Comparison of ENCODE assay signal across 8 mouse cellular contexts in the genomic region with DNA sequence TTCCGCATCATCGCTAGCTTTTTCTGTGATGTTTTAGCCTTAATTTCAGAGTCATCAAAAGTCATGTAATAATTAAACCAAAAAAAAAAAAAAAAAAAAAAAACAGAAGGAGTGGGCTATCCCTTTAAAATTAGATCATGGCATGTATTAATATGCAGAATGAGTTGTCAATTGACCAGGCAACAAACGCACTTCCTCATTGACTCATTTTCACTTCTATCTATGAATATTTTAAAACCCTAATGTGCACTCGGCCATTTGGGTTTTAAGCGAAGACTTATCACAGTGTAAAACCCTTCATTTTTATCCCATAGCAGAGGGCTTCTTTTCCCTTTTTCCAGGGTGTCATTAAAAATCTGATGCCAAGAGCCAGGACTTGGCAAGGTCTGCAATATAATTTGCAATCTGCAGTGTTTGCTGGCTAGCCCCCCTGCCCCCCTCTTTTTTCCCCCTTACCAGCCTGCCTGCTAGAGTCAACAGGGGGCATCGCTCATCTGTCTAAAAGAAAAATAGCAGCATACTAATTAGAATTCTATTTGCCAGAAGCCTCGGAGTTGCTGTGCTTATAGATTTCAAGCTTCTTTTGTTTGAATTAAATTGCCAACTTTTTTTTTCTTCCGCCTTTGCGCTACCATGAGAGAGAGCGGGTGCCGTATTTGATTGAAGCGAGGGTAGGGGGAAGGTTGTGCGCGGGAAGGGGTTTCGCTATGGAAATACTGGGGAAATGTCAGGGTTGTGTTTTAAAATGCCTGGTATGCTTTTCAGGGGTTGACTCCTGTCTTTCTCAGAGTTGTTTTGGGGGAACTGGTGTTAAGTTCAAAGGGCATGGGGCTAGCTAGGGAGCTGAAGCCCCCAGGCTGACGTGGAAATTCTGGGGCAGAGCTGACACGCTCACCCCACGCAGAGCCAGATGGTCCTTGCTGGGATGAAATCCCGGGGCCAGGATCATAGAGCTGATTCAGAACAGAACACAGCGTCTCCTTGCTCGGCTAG.
A peak's percentile ranks its signal among the peaks of the same experiment; 100 is the strongest.
DNase-seq lines count a peak whose midpoint lies in the region; ATAC-seq and TF ChIP-seq lines count a peak whose summit lies in the region.

No protein-coding gene starts in this region.

- no peak for DNase-seq in gastrocnemius, adult 2 months
- DNase-seq in gastrocnemius, postnatal 36 days, result no peak
- peak; percentile 33 for DNase-seq in brain, adult 2 months (ENCODE audit: low read depth, low spot score)
- no peak for DNase-seq in frontal cortex, postnatal 14 days (ENCODE audit: low spot score in 2 of 2)
- no peak for DNase-seq in T-cell, adult 2 months (ENCODE audit: low spot score)

- H3K4me1 ChIP-seq in heart, embryonic 16.5 days (ENCODE audit: control insufficient read depth, insufficient read depth, low read length), result no peaks in the 10 kb centered on the region
- peaks cover 10% of the 10 kb centered on the region for H3K4me1 ChIP-seq in limb, embryonic 12.5 days (replicated peaks)
- H3K4me1 ChIP-seq in neural tube, embryonic 13.5 days (replicated peaks), result peaks cover 16% of the 10 kb centered on the region; the same call in 1 of the 2 replicates

- intact Hi-C loops in gastrocnemius, adult 2 months (cut with DNase I), result loop anchor here (5.0 kb wide), 1 partner anchor 219 kb away; no protein-coding TSS in a partner anchor
- intact Hi-C loops in gastrocnemius, postnatal 36 days (cut with DNase I), result no loop called here

- H3K9me3 ChIP-seq in heart, embryonic 16.5 days (replicated peaks; ENCODE audit: control insufficient read depth, low read length), result no peaks in the 10 kb centered on the region
- no peaks in the 10 kb centered on the region for H3K9me3 ChIP-seq in limb, embryonic 12.5 days
- no peaks in the 10 kb centered on the region for H3K9me3 ChIP-seq in neural tube, embryonic 13.5 days

- 14% methylated on average over 21 of the region's 21 CpGs for WGBS in heart, embryonic 16.5 days
- whole genome bisulfite sequencing in limb, embryonic 12.5 days, result 10% methylated on average over 21 of the region's 21 CpGs
- 7% methylated on average over 21 of the region's 21 CpGs for WGBS in neural tube, embryonic 13.5 days

- no peak overlapping the region for H3K27ac ChIP-seq in gastrocnemius, adult 2 months
- no peak overlapping the region for H3K27ac ChIP-seq in heart, embryonic 16.5 days (ENCODE audit: low read length)
- H3K27ac ChIP-seq in limb, embryonic 12.5 days, result no peak overlapping the region
- peak overlapping the region; percentile 25; the same call in 1 of the 2 replicates for H3K27ac ChIP-seq in neural tube, embryonic 13.5 days (replicated peaks)

- no peak overlapping the region for H3K9ac ChIP-seq in heart, embryonic 16.5 days (ENCODE audit: low read length)
- no peak overlapping the region; the same call in 1 of the 2 replicates for H3K9ac ChIP-seq in limb, embryonic 12.5 days (replicated peaks)
- H3K9ac ChIP-seq in neural tube, embryonic 13.5 days, result peak overlapping the region; percentile 62

- peak overlapping the region; percentile 62 for H3K4me3 ChIP-seq in gastrocnemius, adult 2 months
- H3K4me3 ChIP-seq in heart, embryonic 16.5 days (ENCODE audit: low read length), result peak overlapping the region; percentile 46
- H3K4me3 ChIP-seq in limb, embryonic 12.5 days (replicated peaks), result peak overlapping the region; percentile 35
- H3K4me3 ChIP-seq in neural tube, embryonic 13.5 days, result peak overlapping the region; percentile 38

- H3K27me3 ChIP-seq in heart, embryonic 16.5 days (ENCODE audit: control insufficient read depth, insufficient read depth, low read length), result peaks cover 9% of the 10 kb centered on the region
- peaks cover 59% of the 10 kb centered on the region for H3K27me3 ChIP-seq in limb, embryonic 12.5 days
- peaks cover 66% of the 10 kb centered on the region for H3K27me3 ChIP-seq in neural tube, embryonic 13.5 days

- H3K36me3 ChIP-seq in heart, embryonic 16.5 days (ENCODE audit: control insufficient read depth, insufficient read depth), result no peaks in the 10 kb centered on the region
- no peaks in the 10 kb centered on the region for H3K36me3 ChIP-seq in limb, embryonic 12.5 days
- H3K36me3 ChIP-seq in neural tube, embryonic 13.5 days, result no peaks in the 10 kb centered on the region

- H3K4me2 ChIP-seq in heart, embryonic 16.5 days (ENCODE audit: low read depth, low read length), result peak overlapping the region; percentile 67
- peak overlapping the region; percentile 63 for H3K4me2 ChIP-seq in limb, embryonic 12.5 days
- H3K4me2 ChIP-seq in neural tube, embryonic 13.5 days, result peak overlapping the region; percentile 71

- TF ChIP-seq CTCF in gastrocnemius, adult 2 months (IDR thresholded peaks at IDR 0.05), result peak; percentile 37

- ATAC-seq in heart, embryonic 16.5 days (replicated peaks; ENCODE audit: extremely low read depth, insufficient read depth, low FRiP score), result no peak
- ATAC-seq in limb, embryonic 12.5 days (ENCODE audit: insufficient number of reproducible peaks, insufficient read depth, low FRiP score, low TSS enrichment, low read depth), result no peak
- ATAC-seq in neural tube, embryonic 13.5 days (ENCODE audit: low read depth), result peak; percentile 74; the same call in 1 of the 2 replicates
